Mouse (Mus musculus) limb, embryonic 14.5 days (tissue): ENCODE measurements at regions not wholly inside any gene's neighbourhood (a gene's known extent, or its start where the extent isn't known, plus 50 kb on each side); places are given as distances from the start of the nearest gene placed in this dataset.

Experiments used
- ATAC-seq: fragments of 200-750 bp; cut with Nextera tagmentation; 2 replicates; pipeline ENCODE4 v1.8.0; 2017; ENCODE audit warnings: low read depth, moderate number of reproducible peaks, moderate TSS enrichment; ENCODE audit not compliant: low FRiP score
- DNase-seq: peaks from one replicate; pipeline ENCODE4 v3.0.0-alpha.2; 2015; ENCODE audit warnings: low spot score
- H3K27ac ChIP-seq: fragments of 300-500 bp; sonication (generic); replicated peaks from 2 replicates; pipeline ENCODE4 v1.5.1; 2014; ENCODE audit warnings: low read depth, mild to moderate bottlenecking, low read length, moderate library complexity, mixed read lengths
- H3K27me3 ChIP-seq: fragments of 300-500 bp; sonication (generic); 2 replicates; pipeline ENCODE4 v1.6.1; 2014; ENCODE audit warnings: low read length, mixed read lengths; ENCODE audit not compliant: control insufficient read depth, insufficient read depth
- H3K36me3 ChIP-seq: fragments of 300-500 bp; sonication (generic); 2 replicates; pipeline ENCODE4 v1.6.1; 2014; ENCODE audit warnings: mild to moderate bottlenecking, low read length, moderate library complexity, mixed read lengths; ENCODE audit not compliant: control insufficient read depth, insufficient read depth
- H3K4me1 ChIP-seq: fragments of 300-500 bp; sonication (generic); 2 replicates; pipeline ENCODE4 v1.6.1; 2014; ENCODE audit warnings: antibody characterized with exemption, low read length, mixed read lengths; ENCODE audit not compliant: control insufficient read depth, insufficient read depth
- H3K4me2 ChIP-seq: fragments of 300-500 bp; sonication (generic); replicated peaks from 2 replicates; pipeline ENCODE4 v1.6.1; 2014; ENCODE audit warnings: low read depth, mild to moderate bottlenecking, low read length, moderate library complexity; ENCODE audit not compliant: severe bottlenecking
- H3K4me3 ChIP-seq: fragments of 300-500 bp; sonication (generic); replicated peaks from 2 replicates; pipeline ENCODE4 v1.5.1; 2014; ENCODE audit warnings: low read length
- H3K9ac ChIP-seq: fragments of 300-500 bp; sonication (generic); 2 replicates; pipeline ENCODE4 v1.6.1; 2014; ENCODE audit warnings: mild to moderate bottlenecking, low read depth, low read length, moderate library complexity; ENCODE audit not compliant: severe bottlenecking
- H3K9me3 ChIP-seq: fragments of 300-500 bp; sonication (generic); 2 replicates; pipeline ENCODE4 v1.6.1; 2016; ENCODE audit warnings: low read length; ENCODE audit not compliant: control insufficient read depth
- POLR2A ChIP-seq: fragments of 200-500 bp; IDR thresholded peaks from 2 replicates; pipeline ENCODE4 v1.8.0; 2012; ENCODE audit warnings: inconsistent platforms, mild to moderate bottlenecking, moderate library complexity, borderline replicate concordance; ENCODE audit not compliant: insufficient read depth, insufficient read length; ENCODE audit errors: extremely low read depth
- WGBS: fragments of 180-500 bp; shearing (Covaris S2); extraction: QIAGEN DNeasy Blood & Tissue Kit; methylation state at CpG from one replicate; pipeline ENCODE4 v1.1.7; 2014; 5-methylcytosine and 5-hydroxymethylcytosine counted together

GRCm38 (mm10) chr4:135047251-135047650, 73.2 kb upstream of the Runx3 start:
- no peaks in the 10 kb centered on the region for H3K4me1 ChIP-seq
- WGBS, result 77% methylated on average over 6 of the region's 6 CpGs
- H3K27me3 ChIP-seq, result no peaks in the 10 kb centered on the region
- no peak for TF ChIP-seq POLR2A
- H3K27ac ChIP-seq, result no peak overlapping the region
- no peak overlapping the region for H3K4me3 ChIP-seq
- no peaks in the 10 kb centered on the region for H3K9me3 ChIP-seq
- no peaks in the 10 kb centered on the region for H3K36me3 ChIP-seq
- H3K9ac ChIP-seq, result no peak overlapping the region
- ATAC-seq (no peak), DNase-seq (no peak)
- H3K4me2 ChIP-seq, result no peak overlapping the region

- TF ChIP-seq POLR2A, result no peak
- Histone ChIP-seq H3K36me3 (no peaks in the 10 kb centered on the region), H3K9ac (no peak overlapping the region), H3K4me2 (no peak overlapping the region), H3K27ac (no peak overlapping the region), H3K4me1 (no peaks in the 10 kb centered on the region), H3K27me3 (no peaks in the 10 kb centered on the region), H3K4me3 (no peak overlapping the region), H3K9me3 (no peaks in the 10 kb centered on the region)
- DNase-seq (no peak), ATAC-seq (no peak)
- 78% methylated on average over 5 of the region's 5 CpGs for WGBS
Observed at GRCm38 (mm10) chr4:135047771-135048170, 72.7 kb upstream of the Runx3 start.

- no peak overlapping the region for H3K4me2 ChIP-seq
Observed at GRCm38 (mm10) chr4:135049924-135050323, 70.5 kb upstream of the Runx3 start.

GRCm38 (mm10) chr4:135051466-135051865, 69.0 kb upstream of the Runx3 start:
- H3K36me3 ChIP-seq, result no peaks in the 10 kb centered on the region
- WGBS, result 74% methylated on average over 11 of the region's 11 CpGs
- H3K4me3 ChIP-seq, result no peak overlapping the region
- DNase-seq (no peak), ATAC-seq (no peak)
- no peak overlapping the region for H3K9ac ChIP-seq
- no peak overlapping the region for H3K27ac ChIP-seq
- no peak for TF ChIP-seq POLR2A
- H3K4me2 ChIP-seq, result no peak overlapping the region
- no peaks in the 10 kb centered on the region for H3K9me3 ChIP-seq
- H3K27me3 ChIP-seq, result no peaks in the 10 kb centered on the region
- H3K4me1 ChIP-seq, result no peaks in the 10 kb centered on the region

More at GRCm38 (mm10) chr4:135049924-135050323, 70.5 kb upstream of the Runx3 start:
- no peak for DNase-seq
- no peak for ATAC-seq
- no peaks in the 10 kb centered on the region for H3K9me3 ChIP-seq
- no peak overlapping the region for H3K9ac ChIP-seq
- H3K27me3 ChIP-seq, result no peaks in the 10 kb centered on the region
- no peak overlapping the region for H3K27ac ChIP-seq
- no peaks in the 10 kb centered on the region for H3K36me3 ChIP-seq
- 16% methylated on average over 10 of the region's 10 CpGs for WGBS
- no peaks in the 10 kb centered on the region for H3K4me1 ChIP-seq
- H3K4me3 ChIP-seq, result no peak overlapping the region
- no peak for TF ChIP-seq POLR2A

- WGBS, result 92% methylated on average over 11 of the region's 11 CpGs
- no peak overlapping the region for H3K4me3 ChIP-seq
- H3K4me2 ChIP-seq, result no peak overlapping the region
- H3K27me3 ChIP-seq, result no peaks in the 10 kb centered on the region
- no peaks in the 10 kb centered on the region for H3K4me1 ChIP-seq
- no peak overlapping the region for H3K9ac ChIP-seq
- H3K36me3 ChIP-seq, result no peaks in the 10 kb centered on the region
- no peak for TF ChIP-seq POLR2A
- no peak overlapping the region for H3K27ac ChIP-seq
- no peak for ATAC-seq
- no peaks in the 10 kb centered on the region for H3K9me3 ChIP-seq
- DNase-seq, result no peak
Observed at GRCm38 (mm10) chr4:135053585-135053984, 66.9 kb upstream of the Runx3 start.

GRCm38 (mm10) chr4:135054353-135054752, 66.1 kb upstream of the Runx3 start:
- no peaks in the 10 kb centered on the region for H3K4me1 ChIP-seq
- no peaks in the 10 kb centered on the region for H3K9me3 ChIP-seq
- no peak overlapping the region for H3K9ac ChIP-seq
- no peak for TF ChIP-seq POLR2A
- no peak overlapping the region for H3K4me2 ChIP-seq
- H3K27me3 ChIP-seq, result no peaks in the 10 kb centered on the region
- no peak overlapping the region for H3K4me3 ChIP-seq
- H3K27ac ChIP-seq, result no peak overlapping the region
- 76% methylated on average over 10 of the region's 10 CpGs for WGBS
- DNase-seq (no peak), ATAC-seq (no peak)
- H3K36me3 ChIP-seq, result no peaks in the 10 kb centered on the region
